Mouse (Mus musculus) intestine, embryonic 16.5 days (tissue): ENCODE results near the gene Cypt3. TPM values are rescaled to one million over a fixed set of nuclear protein-coding genes. Genes with fewer than 3 reads are reported as not detected.

Source experiments
- ATAC-seq: fragments of 200-750 bp; cut with Nextera tagmentation; 2 replicates; pipeline ENCODE4 v1.8.0; 2017; ENCODE audit warnings: moderate TSS enrichment, moderate library complexity
- H3K27ac ChIP-seq: fragments of 300-500 bp; sonication (generic); 2 replicates; pipeline ENCODE4 v1.5.1; 2014; ENCODE audit warnings: mild to moderate bottlenecking, low read length
- H3K27me3 ChIP-seq: fragments of 300-500 bp; sonication (generic); replicated peaks from 2 replicates; pipeline ENCODE4 v1.6.1; 2014; ENCODE audit warnings: low read length, control low read depth, mixed read lengths; ENCODE audit not compliant: control insufficient read depth, insufficient read depth
- H3K36me3 ChIP-seq: fragments of 300-500 bp; sonication (generic); 2 replicates; pipeline ENCODE4 v1.6.1; 2014; ENCODE audit warnings: low read length, control low read depth; ENCODE audit not compliant: control insufficient read depth, insufficient read depth
- H3K4me1 ChIP-seq: fragments of 300-500 bp; sonication (generic); 2 replicates; pipeline ENCODE4 v1.6.1; 2014; ENCODE audit warnings: low read length, control low read depth, mixed read lengths; ENCODE audit not compliant: control insufficient read depth, insufficient read depth
- H3K4me2 ChIP-seq: fragments of 300-500 bp; sonication (generic); 2 replicates; pipeline ENCODE4 v1.6.1; 2014; ENCODE audit warnings: low read depth, low read length, control low read depth
- H3K4me3 ChIP-seq: fragments of 300-500 bp; sonication (generic); 2 replicates; pipeline ENCODE4 v1.5.1; 2014; ENCODE audit warnings: mild to moderate bottlenecking, low read length
- H3K9ac ChIP-seq: fragments of 300-500 bp; sonication (generic); 2 replicates; pipeline ENCODE4 v1.6.1; 2014; ENCODE audit warnings: low read depth, low read length
- H3K9me3 ChIP-seq: fragments of 300-500 bp; sonication (generic); 2 replicates; pipeline ENCODE4 v1.6.1; 2016; ENCODE audit warnings: low read length, control low read depth; ENCODE audit not compliant: control insufficient read depth
- WGBS: fragments of 180-500 bp; shearing (Covaris S2); extraction: QIAGEN DNeasy Blood & Tissue Kit; methylation state at CpG from one replicate; pipeline ENCODE4 v1.1.7; 2014; 5-methylcytosine and 5-hydroxymethylcytosine counted together
- polyA plus RNA-seq: library from polyadenylated mRNA; unstranded; fragments of >200 nt; fragmentation: Nextera tagmentation; extraction: Ambion mirVana; gene quantifications from 2 replicates; pipeline ENCODE4 v1.2.1, GENCODE M21; 2015

Gene Cypt3
- polyA plus RNA-seq = not detected in 2 replicates

DNA sequence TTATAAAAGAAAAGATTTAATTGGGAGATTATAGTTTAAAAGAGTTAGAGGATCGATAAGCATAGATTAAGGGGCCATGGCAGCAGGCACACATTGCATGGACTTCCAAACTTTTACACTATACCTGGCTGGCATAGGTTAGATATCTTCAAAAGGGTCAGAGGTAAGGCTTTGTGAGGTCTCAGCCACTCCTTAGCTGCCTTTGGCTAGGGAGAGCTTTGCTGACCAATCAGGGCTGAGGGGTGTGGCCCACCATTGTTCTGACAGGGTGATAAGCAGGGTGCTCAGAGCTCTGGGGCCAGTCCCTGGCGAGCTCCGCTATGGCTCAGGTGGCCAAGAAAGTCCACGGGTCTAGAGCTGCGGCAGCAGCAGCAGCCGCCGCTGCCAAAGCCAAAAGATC lies at the start of gene Cypt3:
Gene Cypt3 (plus strand): TSS at position 301 of the 400 bp plus-strand sequence.
- Histone ChIP-seq H3K4me1 (no peaks in the 10 kb centered on the region), H3K4me2 (no peak within 1 kb of the TSS), H3K36me3 (no peaks in the 10 kb centered on the region), H3K27me3 (no peaks in the 10 kb centered on the region), H3K9me3 (no peaks in the 10 kb centered on the region), H3K4me3 (no peak within 1 kb of the TSS), H3K9ac (no peak within 1 kb of the TSS), H3K27ac (no peak within 1 kb of the TSS)
- WGBS = 76% methylated on average over 7 of the region's 7 CpGs
- ATAC-seq = no peak

GRCm38 (mm10) chrX:153515491-153515890 lies 42.9 kb upstream of the Cypt3 start:
- Histone ChIP-seq H3K4me1 (no peaks in the 10 kb centered on the region), H3K9me3 (no peaks in the 10 kb centered on the region), H3K27ac (no peak overlapping the region), H3K4me3 (no peak overlapping the region), H3K9ac (no peak overlapping the region), H3K27me3 (no peaks in the 10 kb centered on the region), H3K36me3 (no peaks in the 10 kb centered on the region), H3K4me2 (no peak overlapping the region)
- no peak for ATAC-seq
- 90% methylated on average over 5 of the region's 5 CpGs for WGBS

DNA sequence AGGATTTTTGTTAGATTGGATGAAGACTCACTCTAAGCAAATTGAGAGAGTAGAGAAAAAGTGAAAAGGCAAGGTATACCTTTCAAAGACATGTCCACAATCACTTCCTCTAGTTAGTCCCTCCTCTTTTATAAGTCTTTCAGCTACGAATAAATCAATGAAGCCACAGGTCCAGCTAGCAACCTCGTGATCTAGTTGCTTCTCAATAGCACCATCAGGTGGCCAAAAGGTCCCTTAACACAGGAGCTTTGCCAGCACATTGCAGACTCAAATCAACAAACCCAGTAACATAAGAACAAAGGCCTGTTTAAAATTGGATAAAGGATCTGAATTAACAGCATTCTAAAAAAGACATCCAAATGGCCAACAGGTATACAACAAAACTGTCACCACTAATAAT lies 30.0 kb upstream of the Cypt3 start:
- no peaks in the 10 kb centered on the region for H3K9me3 ChIP-seq
- H3K27ac ChIP-seq = no peak overlapping the region
- H3K4me3 ChIP-seq = no peak overlapping the region
- no peaks in the 10 kb centered on the region for H3K4me1 ChIP-seq
- 17% methylated on average over 2 of the region's 2 CpGs for whole genome bisulfite sequencing
- ATAC-seq = no peak
- no peak overlapping the region for H3K4me2 ChIP-seq
- no peaks in the 10 kb centered on the region for H3K27me3 ChIP-seq
- no peaks in the 10 kb centered on the region for H3K36me3 ChIP-seq
- H3K9ac ChIP-seq = no peak overlapping the region

DNA sequence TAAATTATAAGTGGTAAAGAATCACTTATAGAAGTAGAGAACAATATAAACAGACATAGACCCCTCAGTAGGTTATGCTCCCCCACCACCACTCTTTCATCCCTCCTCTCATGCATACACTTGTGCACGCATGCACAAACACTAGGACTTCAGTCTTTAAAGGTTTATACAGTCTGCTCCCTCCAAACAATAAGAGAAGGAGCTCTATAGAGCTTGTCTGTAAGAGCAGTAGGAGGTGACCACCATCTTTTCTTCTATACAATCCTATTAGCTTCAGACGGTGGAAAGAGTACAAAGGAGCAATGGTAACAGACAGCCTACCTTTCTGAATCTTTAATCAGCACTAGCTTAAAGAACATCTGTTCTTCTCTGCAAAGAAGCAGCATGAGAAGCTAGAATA lies 1.8 kb upstream of the Cypt3 start:
- Histone ChIP-seq H3K36me3 (no peaks in the 10 kb centered on the region), H3K27ac (no peak overlapping the region), H3K27me3 (no peaks in the 10 kb centered on the region), H3K4me3 (no peak overlapping the region), H3K4me2 (no peak overlapping the region), H3K9ac (no peak overlapping the region), H3K4me1 (no peaks in the 10 kb centered on the region), H3K9me3 (no peaks in the 10 kb centered on the region)
- 69% methylated on average over 2 of the region's 2 CpGs for WGBS
- no peak for ATAC-seq

- H3K27me3 ChIP-seq = no peaks in the 10 kb centered on the region
- H3K36me3 ChIP-seq = no peaks in the 10 kb centered on the region
- no peaks in the 10 kb centered on the region for H3K4me1 ChIP-seq
- no peak overlapping the region for H3K9ac ChIP-seq
- H3K4me3 ChIP-seq = no peak overlapping the region
- no peak overlapping the region for H3K4me2 ChIP-seq
- no peak for ATAC-seq
- WGBS = 81% methylated on average over 1 of the region's 1 CpGs
- no peak overlapping the region for H3K27ac ChIP-seq
- no peaks in the 10 kb centered on the region for H3K9me3 ChIP-seq
These were observed 6.3 kb downstream of the Cypt3 start for GRCm38 (mm10) chrX:153564650-153565049.

GRCm38 (mm10) chrX:153599583-153599982 lies 41.2 kb downstream of the Cypt3 start:
- Histone ChIP-seq H3K9ac (no peak overlapping the region), H3K27ac (no peak overlapping the region), H3K4me3 (no peak overlapping the region), H3K4me1 (no peaks in the 10 kb centered on the region), H3K27me3 (no peaks in the 10 kb centered on the region), H3K9me3 (no peaks in the 10 kb centered on the region), H3K36me3 (no peaks in the 10 kb centered on the region), H3K4me2 (no peak overlapping the region)
- ATAC-seq = no peak
- 57% methylated on average over 2 of the region's 2 CpGs for WGBS

Other genes with a start within 250 kb of the Cypt3 start
- gene Ubqln2, start 60.4 kb upstream of the Cypt3 start, polyA plus RNA-seq = 10.6 and 13.0 TPM in 2 replicates
- 4.3 TPM in 2 replicates for gene Kctd12b, start 137.8 kb downstream of the Cypt3 start, polyA plus RNA-seq
- 73.8 and 77.3 TPM in 2 replicates for gene Nbdy, start 165.0 kb downstream of the Cypt3 start, polyA plus RNA-seq